Mouse (Mus musculus): ENCODE data around the gene Apex2.

DNA sequence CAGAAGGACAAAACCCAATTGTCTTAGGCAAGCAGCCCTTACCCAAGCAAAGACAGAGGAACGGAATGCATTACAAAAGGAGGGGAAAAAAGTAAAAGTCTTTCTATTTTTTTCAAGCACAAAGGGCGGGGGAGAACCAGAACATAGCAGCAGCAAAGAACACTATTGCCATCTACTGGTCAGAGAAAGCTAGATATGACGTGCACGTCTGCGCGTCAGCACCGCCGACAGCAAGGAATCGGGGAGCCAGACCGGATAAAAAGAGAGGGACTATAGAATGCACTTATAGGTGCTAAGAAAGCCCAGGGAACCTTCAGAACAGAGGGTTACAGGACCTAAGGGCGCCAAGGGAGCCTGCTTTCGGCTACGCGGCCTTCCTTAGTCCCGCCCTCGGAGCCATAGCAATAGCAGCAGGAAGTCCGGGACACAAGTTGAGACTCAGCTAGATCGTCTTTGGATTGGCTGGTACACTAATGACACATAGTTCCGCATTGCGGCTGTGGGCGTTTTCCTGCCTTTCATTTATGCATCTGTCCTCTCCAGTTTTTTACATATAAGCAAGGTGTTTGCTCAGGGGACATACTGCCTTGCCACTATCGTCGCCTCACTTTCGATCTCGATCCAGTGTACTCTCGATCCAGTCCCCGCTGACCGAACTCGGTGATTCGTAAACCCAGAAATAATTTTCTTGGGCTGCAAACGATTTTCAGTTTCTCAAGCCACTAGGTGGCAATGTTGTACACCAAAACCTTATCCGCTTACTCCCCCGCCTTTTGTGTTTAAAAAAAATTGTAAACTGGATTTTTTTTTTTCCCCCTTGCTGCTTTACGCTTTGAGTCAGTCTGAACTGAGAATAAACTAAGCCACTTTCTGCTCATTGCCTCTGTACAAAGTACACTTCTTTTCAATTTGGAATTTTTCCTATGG lies 111.6 kb downstream of the Apex2 start:
- TF ChIP-seq CTCF (IDR thresholded peaks at IDR 0.05; ENCODE audit: low read depth, low read length) (peak; percentile 39), POLR2A (IDR thresholded peaks at IDR 0.05; ENCODE audit: insufficient read depth, low read length) (no peak)
